Mouse (Mus musculus) testis, adult 2 months (tissue): ENCODE results near the gene Zfp524.

Source experiments
- CTCF ChIP-seq: fragments of 200-500 bp; IDR thresholded peaks from 2 replicates; pipeline ENCODE4 v1.5.1; 2012; ENCODE audit warnings: low read depth, mild to moderate bottlenecking, inconsistent platforms, low read length, moderate library complexity; ENCODE audit not compliant: control insufficient read depth, insufficient read depth, insufficient replicate concordance
- POLR2A ChIP-seq: fragments of 200-500 bp; IDR thresholded peaks from 2 replicates; pipeline ENCODE4 v1.6.1; 2012; ENCODE audit warnings: low read depth, mild to moderate bottlenecking, inconsistent platforms, low read length, moderate library complexity; ENCODE audit not compliant: control insufficient read depth

- TF ChIP-seq CTCF (no peak), POLR2A (no peak)
Measured at GRCm38 (mm10) chr7:4995268-4996002, 18.8 kb upstream of the Zfp524 start.
